Mouse (Mus musculus) embryonic facial prominence, embryonic 12.5 days (tissue): ENCODE results near the gene Nsrp1. TPM values are rescaled to one million over a fixed set of nuclear protein-coding genes. Genes with fewer than 3 reads are reported as not detected.
"Not testable (repeated sequence)": the region's sequence is repeated elsewhere in the genome, so short reads cannot be mapped to it uniquely, and the experiment has no call there.

Experiments used
- ATAC-seq: fragments of 200-750 bp; cut with Nextera tagmentation; 2 replicates; pipeline ENCODE4 v1.8.0; 2017; ENCODE audit not compliant: insufficient number of reproducible peaks, insufficient read depth, low FRiP score, low TSS enrichment
- H3K27ac ChIP-seq: fragments of 300-500 bp; sonication (generic); 2 replicates; pipeline ENCODE4 v1.5.1; 2016; ENCODE audit warnings: mild to moderate bottlenecking
- H3K27me3 ChIP-seq: fragments of 300-500 bp; sonication (generic); 2 replicates; pipeline ENCODE4 v1.6.1; 2016; ENCODE audit warnings: mild to moderate bottlenecking, moderate library complexity
- H3K36me3 ChIP-seq: fragments of 300-500 bp; sonication (generic); 2 replicates; pipeline ENCODE4 v1.6.1; 2016; ENCODE audit warnings: mild to moderate bottlenecking
- H3K4me1 ChIP-seq: fragments of 300-500 bp; sonication (generic); 2 replicates; pipeline ENCODE4 v1.6.1; 2016
- H3K4me2 ChIP-seq: fragments of 300-500 bp; sonication (generic); replicated peaks from 2 replicates; pipeline ENCODE4 v1.6.1; 2016; ENCODE audit warnings: mild to moderate bottlenecking, moderate library complexity
- H3K4me3 ChIP-seq: fragments of 300-500 bp; sonication (generic); 2 replicates; pipeline ENCODE4 v1.5.1; 2016; ENCODE audit warnings: mild to moderate bottlenecking
- H3K9ac ChIP-seq: fragments of 300-500 bp; sonication (generic); 2 replicates; pipeline ENCODE4 v1.6.1; 2016; ENCODE audit warnings: mild to moderate bottlenecking, moderate library complexity
- H3K9me3 ChIP-seq: fragments of 300-500 bp; sonication (generic); 2 replicates; pipeline ENCODE4 v1.6.1; 2016; ENCODE audit warnings: mild to moderate bottlenecking, moderate library complexity
- WGBS: fragments of 180-500 bp; shearing (Covaris S2); methylation state at CpG from one replicate; pipeline ENCODE4 v1.1.7; 2016; 5-methylcytosine and 5-hydroxymethylcytosine counted together
- polyA plus RNA-seq: library from polyadenylated mRNA; unstranded; fragments of >200 nt; fragmentation: Nextera tagmentation; extraction: Ambion mirVana; gene quantifications from 2 replicates; pipeline ENCODE4 v1.2.1, GENCODE M21; 2016

Gene Nsrp1
- polyA plus RNA-seq, 1 experiment from 2014 or later: 72.2 TPM

DNA sequence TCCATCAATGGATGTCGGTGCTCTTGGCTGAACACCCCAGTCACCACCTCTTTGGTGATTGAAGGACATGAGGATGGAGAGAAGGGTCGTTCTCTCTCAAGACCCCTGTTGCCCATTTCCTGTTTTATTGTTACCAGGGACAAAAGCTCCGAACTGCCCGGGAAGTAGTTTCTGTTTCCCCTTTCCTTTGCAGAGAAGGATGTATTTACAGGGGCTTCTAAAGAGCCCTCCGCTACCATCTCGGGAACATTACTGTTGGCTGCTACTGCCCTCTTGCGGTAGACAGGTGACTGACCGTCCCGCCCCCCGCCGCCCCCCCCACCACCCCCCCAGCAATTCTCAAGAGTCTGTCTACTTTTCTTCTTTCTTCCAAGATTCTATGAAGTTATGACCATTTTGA, 15.0 kb upstream of the Nsrp1 start:
- peak overlapping the region; percentile 25 for H3K4me3 ChIP-seq
- ATAC-seq: no peak
- H3K9me3 ChIP-seq: no peaks in the 10 kb centered on the region
- H3K36me3 ChIP-seq: no peaks in the 10 kb centered on the region
- peak overlapping the region; percentile 50 for H3K4me2 ChIP-seq
- 3% methylated on average over 11 of the region's 11 CpGs for WGBS
- no peak overlapping the region for H3K27ac ChIP-seq
- no peaks in the 10 kb centered on the region for H3K4me1 ChIP-seq
- H3K27me3 ChIP-seq: no peaks in the 10 kb centered on the region
- H3K9ac ChIP-seq: no peak overlapping the region

DNA sequence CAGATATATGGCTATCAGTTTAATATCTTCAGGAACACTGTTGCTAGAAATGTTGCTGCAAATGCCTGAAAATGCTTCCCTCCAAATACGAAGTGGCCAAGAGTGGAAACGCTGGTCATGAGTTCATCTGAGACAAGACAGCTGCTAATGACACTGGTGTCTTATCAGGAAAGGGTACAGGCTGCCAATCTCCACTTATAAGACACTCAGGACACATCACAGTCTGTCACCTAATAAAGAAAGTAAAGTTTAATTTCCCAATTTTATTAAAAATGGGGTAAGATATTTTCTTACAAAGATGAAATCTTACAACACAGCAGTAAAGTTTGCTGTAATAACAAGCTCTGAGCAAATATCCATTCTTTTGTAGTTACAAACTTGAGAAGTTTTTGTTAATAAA, 10.9 kb upstream of the Nsrp1 start:
- Histone ChIP-seq H3K4me2 (no peak overlapping the region), H3K27me3 (no peaks in the 10 kb centered on the region), H3K36me3 (no peaks in the 10 kb centered on the region), H3K9ac (no peak overlapping the region), H3K9me3 (no peaks in the 10 kb centered on the region), H3K4me3 (no peak overlapping the region), H3K27ac (no peak overlapping the region), H3K4me1 (no peaks in the 10 kb centered on the region)
- ATAC-seq: no peak
- WGBS: 80% methylated on average over 2 of the region's 2 CpGs

DNA sequence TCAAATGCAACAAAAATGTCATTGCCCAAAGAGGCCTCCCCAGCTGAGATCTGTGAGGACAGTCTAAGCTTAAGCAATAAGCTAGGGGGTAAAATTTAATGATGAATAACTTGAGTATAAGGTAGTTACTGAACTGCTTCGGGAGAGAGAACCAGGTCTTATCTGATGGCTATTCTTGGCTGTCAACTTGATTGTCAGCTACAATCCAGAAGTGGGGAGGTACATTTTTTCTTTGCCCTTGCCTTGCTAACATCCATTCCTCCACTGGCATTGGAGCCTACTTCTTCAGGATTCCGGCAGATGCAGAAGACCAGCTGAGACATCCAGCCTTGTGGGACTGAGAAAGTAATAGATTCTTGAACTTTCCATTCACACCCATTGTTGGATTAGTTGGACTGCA, 8.8 kb upstream of the Nsrp1 start:
- 87% methylated on average over 2 of the region's 2 CpGs for WGBS
- no peak for ATAC-seq
- no peaks in the 10 kb centered on the region for H3K27me3 ChIP-seq
- H3K36me3 ChIP-seq: no peaks in the 10 kb centered on the region
- no peaks in the 10 kb centered on the region for H3K4me1 ChIP-seq
- no peak overlapping the region for H3K4me3 ChIP-seq
- H3K9ac ChIP-seq: no peak overlapping the region
- H3K9me3 ChIP-seq: no peaks in the 10 kb centered on the region
- no peak overlapping the region for H3K4me2 ChIP-seq
- no peak overlapping the region for H3K27ac ChIP-seq

DNA sequence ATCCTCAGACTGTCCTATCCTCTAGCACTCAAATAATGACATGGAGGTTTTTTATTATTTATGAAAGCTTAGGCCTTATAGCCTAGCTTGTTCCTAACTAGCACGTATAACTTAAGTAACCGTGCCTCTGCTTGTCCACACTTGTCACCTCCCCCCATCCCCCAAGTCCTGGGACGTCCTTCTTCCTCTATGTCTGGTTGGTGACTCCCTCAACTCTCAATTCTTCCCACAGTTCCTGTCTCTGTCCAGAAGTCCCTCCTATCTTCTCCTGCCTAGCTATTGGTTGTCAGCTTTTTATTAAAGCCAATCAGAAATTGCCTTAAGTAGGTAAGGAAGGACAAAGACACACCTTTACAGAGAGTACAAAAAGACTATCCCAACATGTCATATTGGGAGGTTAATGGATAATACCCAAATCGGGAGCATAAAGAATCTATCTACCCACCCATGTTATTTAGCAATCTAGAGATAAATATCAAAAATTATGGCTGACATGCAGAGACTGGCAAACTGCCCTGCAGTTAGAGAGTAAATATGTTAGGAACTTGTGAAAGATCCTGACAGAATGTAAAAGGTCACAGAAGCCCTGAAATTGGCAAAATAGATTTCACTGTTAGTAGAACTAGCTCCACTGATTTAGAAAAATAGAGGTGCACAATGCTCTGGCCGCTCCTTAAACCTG, 5.9 kb upstream of the Nsrp1 start:
- Histone ChIP-seq H3K4me2 (no peak overlapping the region), H3K4me1 (no peaks in the 10 kb centered on the region), H3K4me3 (no peak overlapping the region), H3K9me3 (no peaks in the 10 kb centered on the region), H3K27ac (no peak overlapping the region), H3K9ac (no peak overlapping the region), H3K27me3 (0 out of 2 replicates have a peak, but pooled peaks cover 3% of the 10 kb centered on the region), H3K36me3 (no peaks in the 10 kb centered on the region)
- ATAC-seq: no peak
- 57% methylated on average over 5 of the region's 5 CpGs for WGBS

DNA sequence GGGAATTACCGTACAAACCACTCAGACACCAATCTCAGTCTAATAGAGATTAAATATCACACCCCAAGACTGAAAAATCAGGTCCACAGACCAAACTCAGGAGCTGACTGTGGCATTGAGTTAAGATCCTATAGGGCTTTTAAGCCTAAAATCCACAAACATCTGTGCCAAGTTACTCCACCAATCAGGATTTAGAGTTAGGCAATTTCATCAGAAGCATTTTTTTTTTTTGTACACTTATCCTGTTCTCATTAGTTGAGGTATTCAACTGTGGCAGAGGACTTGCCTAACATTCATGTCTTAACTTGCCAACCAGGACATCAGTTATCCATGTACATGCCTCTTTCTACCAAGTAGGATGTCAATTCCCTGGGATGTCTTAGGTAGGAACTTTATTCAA, 1.1 kb upstream of the Nsrp1 start:
- H3K4me2 ChIP-seq: no peak overlapping the region
- no peaks in the 10 kb centered on the region for H3K4me1 ChIP-seq
- H3K27ac ChIP-seq: no peak overlapping the region
- no peak overlapping the region for H3K4me3 ChIP-seq
- H3K9ac ChIP-seq: no peak overlapping the region
- peaks cover 14% of the 10 kb centered on the region for H3K36me3 ChIP-seq
- WGBS: 95% methylated on average over 1 of the region's 1 CpGs
- H3K27me3 ChIP-seq: 0 out of 2 replicates have a peak, but pooled peaks cover 3% of the 10 kb centered on the region
- no peak for ATAC-seq
- H3K9me3 ChIP-seq: no peaks in the 10 kb centered on the region

DNA sequence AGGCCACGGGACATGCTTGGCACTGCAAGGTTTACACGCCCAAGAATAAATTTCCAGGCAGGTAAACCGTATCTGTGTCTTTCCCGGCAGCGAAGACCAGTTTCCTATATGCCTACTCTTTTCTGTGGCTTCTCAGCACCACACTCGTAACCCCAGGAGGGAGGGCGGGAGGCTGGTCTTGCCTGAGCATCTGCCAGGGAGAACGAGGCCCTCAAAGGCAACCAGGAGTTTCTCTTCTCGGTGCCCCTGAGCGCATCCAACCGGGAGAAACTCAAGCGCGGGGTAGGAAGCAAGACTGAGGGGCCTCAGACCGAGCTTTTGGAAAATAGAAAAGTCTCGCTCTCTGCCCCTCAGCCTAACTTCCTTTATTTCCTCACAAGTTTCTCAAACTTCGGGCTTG, 443 bp downstream of the Nsrp1 start:
- Histone ChIP-seq H3K4me2 (peak overlapping the region; percentile 90), H3K4me1 (no peaks in the 10 kb centered on the region), H3K9me3 (no peaks in the 10 kb centered on the region), H3K4me3 (peak overlapping the region; percentile 70), H3K36me3 (peaks cover 24% of the 10 kb centered on the region), H3K27ac (peak overlapping the region; percentile 91), H3K27me3 (0 out of 2 replicates have a peak, but pooled peaks cover 3% of the 10 kb centered on the region), H3K9ac (peak overlapping the region; percentile 86)
- 3% methylated on average over 16 of the region's 16 CpGs for WGBS
- ATAC-seq: no peak

DNA sequence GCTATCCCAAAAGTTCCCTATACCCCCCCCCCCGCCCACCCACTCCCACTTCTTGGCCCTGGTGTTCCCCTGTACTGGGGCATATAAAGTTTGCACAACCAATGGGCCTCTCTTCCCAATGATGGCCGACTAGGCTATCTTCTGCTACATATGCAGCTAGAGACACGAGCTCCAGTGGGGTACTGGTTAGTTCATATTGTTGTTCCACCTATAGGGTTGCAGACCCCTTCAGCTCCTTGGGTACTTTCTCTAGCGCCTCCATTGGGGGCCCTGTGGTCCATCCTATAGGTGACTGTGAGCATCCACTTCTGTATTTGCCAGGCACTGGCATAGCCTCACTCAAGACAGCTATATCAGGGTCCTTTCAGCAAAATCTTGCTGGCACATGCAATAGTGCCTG, 904 bp downstream of the Nsrp1 start:
- not testable (repeated sequence) for ATAC-seq, H3K9me3 ChIP-seq, H3K4me1 ChIP-seq, H3K27ac ChIP-seq, H3K27me3 ChIP-seq
- WGBS: 70% methylated on average over 4 of the region's 4 CpGs
- peak overlapping the region; percentile 70 for H3K4me3 ChIP-seq
- peak overlapping the region; percentile 86 for H3K9ac ChIP-seq
- peaks cover 24% of the 10 kb centered on the region for H3K36me3 ChIP-seq
- peak overlapping the region; percentile 90 for H3K4me2 ChIP-seq

DNA sequence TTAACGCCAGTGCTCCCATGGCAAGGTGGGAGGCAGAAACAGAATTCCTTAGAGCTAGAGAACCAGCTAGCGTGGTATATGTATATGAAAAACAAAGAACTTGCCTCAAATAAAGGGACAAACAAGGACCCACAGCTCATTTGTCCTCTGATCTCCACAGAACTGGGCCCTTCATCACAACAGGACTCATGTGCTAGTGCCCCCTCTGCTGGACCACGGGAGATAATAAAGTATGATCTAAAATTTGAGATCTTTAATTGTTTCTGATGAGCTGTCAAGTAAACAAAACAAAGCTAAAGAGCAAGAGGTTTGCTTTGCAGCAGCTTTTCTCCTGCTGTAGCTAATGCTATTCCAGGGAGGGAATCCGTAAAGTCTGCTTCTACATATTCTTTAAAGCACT, 7.5 kb downstream of the Nsrp1 start:
- Histone ChIP-seq H3K4me2 (no peak overlapping the region), H3K9ac (no peak overlapping the region), H3K27ac (no peak overlapping the region), H3K4me1 (no peaks in the 10 kb centered on the region), H3K4me3 (no peak overlapping the region), H3K27me3 (no peaks in the 10 kb centered on the region), H3K36me3 (peaks cover 37% of the 10 kb centered on the region), H3K9me3 (no peaks in the 10 kb centered on the region)
- no peak for ATAC-seq
- WGBS: 82% methylated on average over 4 of the region's 4 CpGs

DNA sequence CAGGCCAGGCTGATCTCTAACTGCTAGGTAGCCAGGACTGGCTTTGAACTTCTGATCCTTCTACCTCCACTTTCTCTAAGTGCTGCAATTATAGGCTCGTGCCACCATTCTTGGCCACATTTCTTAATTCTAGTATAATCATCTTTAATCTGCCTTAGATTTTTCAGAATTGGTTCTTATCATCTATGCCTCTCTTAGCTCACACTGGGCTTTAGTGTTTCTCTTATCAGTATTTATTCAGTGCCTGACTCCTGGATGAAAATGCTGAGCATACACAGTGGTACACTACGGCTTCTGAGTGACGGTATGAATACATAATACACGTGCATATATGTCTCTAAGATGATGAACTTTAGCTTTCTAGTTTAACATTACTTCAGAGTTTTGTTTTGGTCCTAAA, 9.4 kb downstream of the Nsrp1 start:
- H3K4me3 ChIP-seq: no peak overlapping the region
- no peaks in the 10 kb centered on the region for H3K9me3 ChIP-seq
- H3K27ac ChIP-seq: no peak overlapping the region
- H3K4me1 ChIP-seq: no peaks in the 10 kb centered on the region
- no peak overlapping the region for H3K4me2 ChIP-seq
- H3K9ac ChIP-seq: no peak overlapping the region
- H3K27me3 ChIP-seq: no peaks in the 10 kb centered on the region
- H3K36me3 ChIP-seq: peaks cover 25% of the 10 kb centered on the region; the same call in 1 of the 2 replicates
- ATAC-seq: no peak
- WGBS: 91% methylated on average over 4 of the region's 4 CpGs

DNA sequence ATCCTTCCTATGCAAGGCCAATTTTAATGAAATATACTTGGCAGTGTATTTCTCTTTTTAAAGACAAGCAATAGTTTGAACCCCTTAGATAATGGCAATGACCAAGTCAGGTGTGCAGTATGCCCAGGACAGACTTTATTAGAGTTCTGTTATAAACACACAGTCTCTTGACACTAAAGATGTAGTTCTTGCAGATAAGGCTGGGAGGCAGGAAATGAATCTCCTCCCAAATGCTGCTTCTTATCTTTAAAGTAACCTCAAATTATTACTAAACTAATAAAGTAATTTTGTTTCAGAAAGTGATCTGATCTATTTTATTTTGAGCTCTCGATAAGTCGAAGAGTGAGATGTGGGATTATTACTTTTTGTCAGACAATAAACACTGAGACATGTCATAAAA, 14.8 kb downstream of the Nsrp1 start:
- H3K4me1 ChIP-seq: no peaks in the 10 kb centered on the region
- no peaks in the 10 kb centered on the region for H3K9me3 ChIP-seq
- no peak overlapping the region for H3K4me3 ChIP-seq
- no peaks in the 10 kb centered on the region for H3K27me3 ChIP-seq
- H3K27ac ChIP-seq: no peak overlapping the region
- peaks cover 6% of the 10 kb centered on the region; the same call in 1 of the 2 replicates for H3K36me3 ChIP-seq
- no peak overlapping the region for H3K4me2 ChIP-seq
- no peak overlapping the region for H3K9ac ChIP-seq
- WGBS: 90% methylated on average over 2 of the region's 2 CpGs
- ATAC-seq: no peak

DNA sequence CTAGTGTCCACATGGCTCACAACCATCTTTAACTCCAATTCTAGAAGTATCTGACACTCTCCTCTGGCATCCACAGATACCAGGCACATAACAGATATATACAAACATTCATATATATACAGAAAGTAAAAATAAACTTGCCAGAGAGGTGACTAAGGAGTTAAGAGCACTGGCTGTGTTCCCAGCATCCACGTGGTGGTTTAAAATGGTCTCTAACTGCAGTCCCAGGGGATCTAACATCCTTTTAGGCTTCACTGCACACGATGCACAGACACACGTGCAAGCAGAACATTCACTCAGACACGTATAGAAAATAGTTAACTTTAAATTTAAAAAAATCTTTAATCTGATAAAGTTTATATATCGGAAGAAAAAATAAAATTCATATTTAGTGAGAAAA, 16.3 kb downstream of the Nsrp1 start:
- no peak overlapping the region for H3K4me3 ChIP-seq
- 0 out of 2 replicates have a peak, but pooled peaks cover 4% of the 10 kb centered on the region for H3K36me3 ChIP-seq
- H3K4me2 ChIP-seq: no peak overlapping the region
- H3K9me3 ChIP-seq: no peaks in the 10 kb centered on the region
- no peaks in the 10 kb centered on the region for H3K27me3 ChIP-seq
- H3K4me1 ChIP-seq: no peaks in the 10 kb centered on the region
- H3K27ac ChIP-seq: no peak overlapping the region
- 69% methylated on average over 5 of the region's 5 CpGs for WGBS
- ATAC-seq: no peak
- no peak overlapping the region for H3K9ac ChIP-seq

DNA sequence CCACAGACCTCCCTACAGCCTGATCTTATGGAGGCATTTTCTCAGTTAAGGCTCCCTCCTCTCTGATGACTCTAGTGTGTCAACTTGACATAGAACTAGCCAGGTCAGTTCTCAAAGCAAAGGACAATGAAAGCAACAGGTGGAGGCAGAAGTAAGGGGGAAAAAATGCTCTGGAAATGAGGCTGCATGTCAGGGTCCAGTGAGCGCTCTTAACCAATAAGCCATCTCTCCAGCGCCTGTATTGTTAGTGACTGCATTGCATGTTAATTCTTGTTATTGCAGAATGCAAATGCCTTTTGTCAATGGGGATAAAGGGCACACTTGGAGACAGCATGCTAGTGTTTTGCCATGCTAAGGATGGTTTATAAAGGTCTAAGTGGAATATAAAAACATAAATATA, 35.4 kb downstream of the Nsrp1 start:
- H3K4me1 ChIP-seq: no peaks in the 10 kb centered on the region
- peaks cover 20% of the 10 kb centered on the region for H3K36me3 ChIP-seq
- WGBS: 78% methylated on average over 2 of the region's 2 CpGs
- no peak overlapping the region for H3K4me2 ChIP-seq
- no peaks in the 10 kb centered on the region for H3K9me3 ChIP-seq
- H3K4me3 ChIP-seq: no peak overlapping the region
- no peak overlapping the region for H3K27ac ChIP-seq
- ATAC-seq: no peak
- no peaks in the 10 kb centered on the region for H3K27me3 ChIP-seq
- no peak overlapping the region for H3K9ac ChIP-seq
